Mouse (Mus musculus): Measurements from ENCODE around the gene Sf3a1.

DNA sequence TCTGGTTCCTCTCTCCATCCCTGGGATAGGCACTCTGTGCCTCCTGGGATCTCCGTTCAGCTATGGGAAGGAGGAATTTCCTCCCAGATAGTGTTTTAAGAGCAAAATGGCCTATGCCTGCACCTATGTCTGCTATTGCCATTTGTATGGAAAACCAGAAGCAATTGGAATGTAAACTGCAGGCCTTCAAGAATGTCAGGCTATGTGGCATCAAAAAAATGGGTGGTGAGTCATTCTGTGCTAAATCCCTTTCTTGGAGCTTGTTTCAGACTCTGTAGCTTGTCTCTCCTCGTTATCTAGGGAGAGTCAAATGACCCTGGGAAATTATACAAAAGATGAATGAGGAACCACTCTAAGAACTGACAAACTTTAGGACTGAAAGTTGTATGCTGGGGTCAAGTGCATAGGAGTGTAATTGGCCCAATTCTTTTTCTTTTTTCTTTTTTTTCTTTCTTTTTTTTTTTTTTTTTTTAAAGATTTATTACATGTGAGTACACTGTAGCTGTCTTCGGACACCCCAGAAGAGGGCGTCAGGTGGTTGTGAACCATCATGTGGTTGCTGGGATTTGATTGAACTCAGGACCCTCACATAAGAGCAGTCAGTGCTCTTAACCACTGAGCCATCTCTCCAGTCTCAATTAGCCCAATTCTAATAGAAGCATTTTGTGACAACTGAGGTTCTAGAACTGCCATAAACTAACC lies 24.3 kb downstream of the Sf3a1 start:
- TF ChIP-seq CTCF (IDR thresholded peaks at IDR 0.05) (peak; percentile 48), POLR2A (IDR thresholded peaks at IDR 0.05; ENCODE audit: insufficient read depth, low read depth, low read length) (no peak), EP300 (IDR thresholded peaks at IDR 0.05; ENCODE audit: insufficient read depth, low read depth, low read length) (no peak)
